Mouse (Mus musculus) heart, embryonic 11.5 days (tissue): ENCODE measurements around the gene Qsox1. TPM values are rescaled to one million over a fixed set of nuclear protein-coding genes. Genes with fewer than 3 reads are reported as not detected.

Experiments used
- ATAC-seq: fragments of 200-750 bp; cut with Nextera tagmentation; replicated peaks from 2 replicates; pipeline ENCODE4 v1.8.0; 2017; ENCODE audit warnings: moderate library complexity; ENCODE audit not compliant: insufficient number of reproducible peaks, low FRiP score, low TSS enrichment
- H3K27ac ChIP-seq: fragments of 300-500 bp; sonication (generic); 2 replicates; pipeline ENCODE4 v1.5.1; 2014; ENCODE audit warnings: mild to moderate bottlenecking, low read depth, low read length
- H3K27me3 ChIP-seq: fragments of 300-500 bp; sonication (generic); 2 replicates; pipeline ENCODE4 v1.6.1; 2014; ENCODE audit warnings: mild to moderate bottlenecking, low read length, mixed read lengths; ENCODE audit not compliant: control insufficient read depth, insufficient read depth
- H3K36me3 ChIP-seq: fragments of 300-500 bp; sonication (generic); 2 replicates; pipeline ENCODE4 v1.6.1; 2014; ENCODE audit warnings: mild to moderate bottlenecking, low read length, moderate library complexity, mixed read lengths; ENCODE audit not compliant: control insufficient read depth, insufficient read depth
- H3K4me1 ChIP-seq: fragments of 300-500 bp; sonication (generic); 2 replicates; pipeline ENCODE4 v1.6.1; 2014; ENCODE audit warnings: low read length; ENCODE audit not compliant: control insufficient read depth, insufficient read depth
- H3K4me2 ChIP-seq: fragments of 300-500 bp; sonication (generic); 2 replicates; pipeline ENCODE4 v1.6.1; 2014; ENCODE audit warnings: mild to moderate bottlenecking, moderate library complexity
- H3K4me3 ChIP-seq: fragments of 300-500 bp; sonication (generic); 2 replicates; pipeline ENCODE4 v1.5.1; 2014; ENCODE audit warnings: low read depth, low read length
- H3K9ac ChIP-seq: fragments of 300-500 bp; sonication (generic); 2 replicates; pipeline ENCODE4 v1.6.1; 2014; ENCODE audit warnings: mild to moderate bottlenecking, low read depth, low read length, moderate library complexity
- H3K9me3 ChIP-seq: fragments of 300-500 bp; sonication (generic); replicated peaks from 2 replicates; pipeline ENCODE4 v1.6.1; 2016; ENCODE audit warnings: low read length; ENCODE audit not compliant: control insufficient read depth
- WGBS: fragments of 180-500 bp; shearing (Covaris S2); extraction: QIAGEN DNeasy Blood & Tissue Kit; methylation state at CpG from one replicate; pipeline ENCODE4 v1.1.7; 2014; ENCODE audit not compliant: insufficient replicate concordance; 5-methylcytosine and 5-hydroxymethylcytosine counted together
- polyA plus RNA-seq: library from polyadenylated mRNA; unstranded; fragments of >200 nt; fragmentation: Nextera tagmentation; extraction: Ambion mirVana; gene quantifications from 2 replicates; pipeline ENCODE4 v1.2.1, GENCODE M21; 2014

Qsox1 gene
- polyA plus RNA-seq, 1 experiment from 2014 or later: 12.1 TPM

GRCm38 (mm10) chr1:155794855-155795254 is 17.8 kb downstream of the Qsox1 start:
- Histone ChIP-seq H3K4me2 (no peak overlapping the region), H3K9me3 (no peaks in the 10 kb centered on the region), H3K4me1 (peaks cover 10% of the 10 kb centered on the region), H3K27ac (no peak overlapping the region), H3K4me3 (no peak overlapping the region), H3K9ac (no peak overlapping the region), H3K36me3 (peaks cover 7% of the 10 kb centered on the region; the same call in 1 of the 2 replicates), H3K27me3 (no peaks in the 10 kb centered on the region)
- ATAC-seq: no peak
- WGBS: 74% methylated on average over 6 of the region's 6 CpGs

- no peaks in the 10 kb centered on the region for H3K9me3 ChIP-seq
- no peaks in the 10 kb centered on the region for H3K27me3 ChIP-seq
- ATAC-seq: no peak
- H3K4me3 ChIP-seq: no peak overlapping the region
- peaks cover 3% of the 10 kb centered on the region; the same call in 1 of the 2 replicates for H3K4me1 ChIP-seq
- H3K27ac ChIP-seq: no peak overlapping the region
- no peak overlapping the region for H3K9ac ChIP-seq
- peaks cover 10% of the 10 kb centered on the region for H3K36me3 ChIP-seq
- H3K4me2 ChIP-seq: no peak overlapping the region
- 56% methylated on average over 5 of the region's 5 CpGs for WGBS
These were observed 20.8 kb downstream of the Qsox1 start for GRCm38 (mm10) chr1:155791919-155792318.

- no peak for ATAC-seq
- Histone ChIP-seq H3K4me2 (no peak overlapping the region), H3K4me1 (no peaks in the 10 kb centered on the region), H3K9ac (no peak overlapping the region), H3K4me3 (no peak overlapping the region), H3K27me3 (no peaks in the 10 kb centered on the region), H3K36me3 (peaks cover 10% of the 10 kb centered on the region), H3K9me3 (no peaks in the 10 kb centered on the region), H3K27ac (no peak overlapping the region)
- WGBS: 72% methylated on average over 16 of the region's 16 CpGs
These were observed 22.3 kb downstream of the Qsox1 start for GRCm38 (mm10) chr1:155790111-155790974.

GRCm38 (mm10) chr1:155785886-155786285 is 26.8 kb downstream of the Qsox1 start:
- 50% methylated on average over 7 of the region's 7 CpGs for WGBS
- ATAC-seq: no peak
- Histone ChIP-seq H3K4me1 (peaks cover 4% of the 10 kb centered on the region; the same call in 1 of the 2 replicates), H3K27me3 (no peaks in the 10 kb centered on the region), H3K9ac (no peak overlapping the region), H3K4me3 (no peak overlapping the region), H3K9me3 (no peaks in the 10 kb centered on the region), H3K27ac (no peak overlapping the region), H3K4me2 (no peak overlapping the region), H3K36me3 (peaks cover 5% of the 10 kb centered on the region)

GRCm38 (mm10) chr1:155784343-155785205 is 28.1 kb downstream of the Qsox1 start:
- no peak for ATAC-seq
- Histone ChIP-seq H3K4me2 (peak overlapping the region; percentile 35; the same call in 1 of the 2 replicates), H3K4me1 (peaks cover 4% of the 10 kb centered on the region; the same call in 1 of the 2 replicates), H3K36me3 (peaks cover 9% of the 10 kb centered on the region), H3K27me3 (no peaks in the 10 kb centered on the region), H3K27ac (no peak overlapping the region), H3K9me3 (no peaks in the 10 kb centered on the region), H3K4me3 (no peak overlapping the region), H3K9ac (no peak overlapping the region)
- 23% methylated on average over 19 of the region's 19 CpGs for WGBS

GRCm38 (mm10) chr1:155782382-155782781 is 30.3 kb downstream of the Qsox1 start:
- H3K27ac ChIP-seq: no peak overlapping the region
- 66% methylated on average over 5 of the region's 5 CpGs for WGBS

GRCm38 (mm10) chr1:155777641-155778625 is 34.8 kb downstream of the Qsox1 start:
- WGBS: 66% methylated on average over 14 of the region's 14 CpGs
- Histone ChIP-seq H3K9ac (no peak overlapping the region), H3K4me3 (no peak overlapping the region), H3K4me2 (no peak overlapping the region), H3K4me1 (no peaks in the 10 kb centered on the region), H3K36me3 (peaks cover 6% of the 10 kb centered on the region; the same call in 1 of the 2 replicates), H3K27ac (no peak overlapping the region), H3K27me3 (no peaks in the 10 kb centered on the region), H3K9me3 (peaks cover 3% of the 10 kb centered on the region; the same call in 1 of the 2 replicates)
- ATAC-seq: 0 out of 2 replicates have a peak, but pooled peaks have one; percentile 55

More at GRCm38 (mm10) chr1:155782382-155782781, 30.3 kb downstream of the Qsox1 start:
- Histone ChIP-seq H3K9ac (no peak overlapping the region), H3K36me3 (peaks cover 6% of the 10 kb centered on the region; the same call in 1 of the 2 replicates), H3K4me2 (no peak overlapping the region), H3K4me3 (no peak overlapping the region), H3K27me3 (no peaks in the 10 kb centered on the region), H3K4me1 (peaks cover 4% of the 10 kb centered on the region; the same call in 1 of the 2 replicates), H3K9me3 (no peaks in the 10 kb centered on the region)
- no peak for ATAC-seq
